Mouse (Mus musculus): Measurements from ENCODE around the gene Pgm5.

DNA sequence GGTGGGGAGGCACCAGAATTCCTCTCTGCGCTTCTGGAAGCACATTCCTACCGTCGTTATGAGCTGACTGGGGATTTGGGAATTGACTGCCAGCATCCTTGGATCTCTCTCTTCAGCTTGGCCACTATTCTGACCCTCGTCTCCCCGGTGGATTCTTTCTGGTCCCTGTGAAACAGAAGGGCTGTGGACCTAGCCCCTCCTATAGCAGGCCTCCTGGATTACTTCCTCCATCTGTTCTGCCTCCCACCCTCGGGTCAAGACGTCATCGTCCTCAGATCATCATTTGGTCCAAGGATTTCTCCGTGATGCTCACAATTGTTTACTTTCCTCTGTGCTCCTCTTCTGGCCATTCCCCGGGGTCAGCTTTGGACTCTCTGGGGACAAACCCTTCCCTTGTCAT, 216.7 kb downstream of the Pgm5 start:
- TF ChIP-seq POLR2A (IDR thresholded peaks at IDR 0.05; ENCODE audit: borderline replicate concordance, low read depth, low read length), result no peak
- TF ChIP-seq CTCF (IDR thresholded peaks at IDR 0.05; ENCODE audit: low read depth, low read length), result no peak

Measured in bone marrow macrophage, adult 2 months (primary cell).